Mouse (Mus musculus) liver, adult 2 months (tissue): Measurements from ENCODE around the gene Mgrn1. TPM values are rescaled to one million over a fixed set of nuclear protein-coding genes. Genes with fewer than 3 reads are reported as not detected.

ENCODE experiments used
- DNase-seq: peaks from one replicate; pipeline ENCODE4 v3.0.0-alpha.2; 2011; ENCODE audit warnings: low read depth, low spot score; ENCODE audit errors: extremely low read depth
- H3K27ac ChIP-seq: fragments of 200-500 bp; replicated peaks from 2 replicates; pipeline ENCODE4 v1.5.1; 2012; ENCODE audit warnings: low read depth, mild to moderate bottlenecking, control low read depth, inconsistent platforms, low read length; ENCODE audit not compliant: insufficient read depth
- H3K27me3 ChIP-seq: fragments of 200-500 bp; 2 replicates; pipeline ENCODE4 v1.6.1; 2012; ENCODE audit warnings: mild to moderate bottlenecking, moderate library complexity, low read length, inconsistent platforms; ENCODE audit not compliant: control insufficient read depth, insufficient read depth
- H3K36me3 ChIP-seq: fragments of 200-500 bp; 2 replicates; pipeline ENCODE4 v1.6.1; 2012; ENCODE audit warnings: low read length, inconsistent platforms; ENCODE audit not compliant: control insufficient read depth, insufficient read depth
- H3K4me1 ChIP-seq: fragments of 200-500 bp; 2 replicates; pipeline ENCODE4 v1.6.1; 2011; ENCODE audit warnings: low read length; ENCODE audit not compliant: control insufficient read depth, insufficient read depth
- H3K4me3 ChIP-seq: fragments of 200-500 bp; 2 replicates; pipeline ENCODE4 v1.5.1; 2011; ENCODE audit warnings: low read depth, mild to moderate bottlenecking, control low read depth, low read length, moderate library complexity; ENCODE audit not compliant: insufficient read depth
- H3K79me2 ChIP-seq: fragments of 200-500 bp; 2 replicates; pipeline ENCODE4 v1.6.1; 2012; ENCODE audit warnings: inconsistent platforms, mild to moderate bottlenecking, low read length, moderate library complexity; ENCODE audit not compliant: control insufficient read depth, insufficient read depth
- H3K9ac ChIP-seq: fragments of 200-500 bp; 2 replicates; pipeline ENCODE4 v1.6.1; 2012; ENCODE audit warnings: low read depth, mild to moderate bottlenecking, control low read depth, inconsistent platforms, low read length
- CTCF ChIP-seq: fragments of 200-500 bp; IDR thresholded peaks from 2 replicates; pipeline ENCODE4 v1.5.1; 2011; ENCODE audit warnings: low read depth, low read length, control low read depth
- POLR2A ChIP-seq: fragments of 200-500 bp; IDR thresholded peaks from 2 replicates; pipeline ENCODE4 v1.6.1; 2011; ENCODE audit warnings: low read length, control low read depth; ENCODE audit not compliant: insufficient read depth; ENCODE audit errors: extremely low read depth
- WGBS: fragments of 180-500 bp; shearing (Covaris S2); methylation state at CpG from one replicate; pipeline ENCODE4 v1.1.7; 2018; 5-methylcytosine and 5-hydroxymethylcytosine counted together
- polyA plus RNA-seq: library from polyadenylated mRNA; depleted of rRNA; stranded (reverse); fragments of >200 nt; gene quantifications from 2 replicates; pipeline ENCODE4 v1.2.3, GENCODE M21; 2012
- total RNA-seq: library from RNA; depleted of rRNA; stranded (reverse); fragments of >200 nt; gene quantifications from 2 replicates; pipeline ENCODE4 v1.2.3, GENCODE M21; 2014

Gene Mgrn1
- total and polyA plus RNA-seq, 2 experiments, result 28.2 to 71.0 TPM

DNA sequence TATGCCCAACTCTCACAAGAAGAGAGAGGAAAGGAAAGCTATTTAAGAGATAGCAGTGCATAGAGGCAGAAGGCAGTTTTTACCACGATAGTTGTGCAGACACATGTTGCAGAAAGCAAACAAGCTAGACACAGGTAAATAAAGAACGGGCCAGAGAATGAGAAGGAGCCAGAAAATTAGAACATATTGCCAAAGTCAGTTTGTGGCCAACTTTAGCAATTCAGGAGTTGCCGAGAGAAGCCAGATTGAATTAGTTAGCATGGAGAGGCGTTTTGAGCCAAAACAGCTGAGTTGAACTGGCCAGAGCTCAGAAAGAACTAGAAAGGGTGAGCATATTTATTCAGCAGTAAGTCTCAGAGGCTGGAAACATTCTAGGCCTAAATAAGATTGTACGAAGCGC lies 6.1 kb downstream of the Mgrn1 start:
- H3K27me3 ChIP-seq, result no peaks in the 10 kb centered on the region
- H3K36me3 ChIP-seq, result 0 out of 2 replicates have a peak, but pooled peaks cover 2% of the 10 kb centered on the region
- peak; percentile 99 for DNase-seq
- H3K9ac ChIP-seq, result no peak overlapping the region
- WGBS, result 18% methylated on average over 6 of the region's 6 CpGs
- H3K79me2 ChIP-seq, result peaks cover 39% of the 10 kb centered on the region; the same call in 1 of the 2 replicates
- H3K4me1 ChIP-seq, result peaks cover 47% of the 10 kb centered on the region
- no peak overlapping the region for H3K4me3 ChIP-seq
- TF ChIP-seq POLR2A (no peak), CTCF (no peak)
- H3K27ac ChIP-seq, result peak overlapping the region; percentile 24; the same call in 1 of the 2 replicates

DNA sequence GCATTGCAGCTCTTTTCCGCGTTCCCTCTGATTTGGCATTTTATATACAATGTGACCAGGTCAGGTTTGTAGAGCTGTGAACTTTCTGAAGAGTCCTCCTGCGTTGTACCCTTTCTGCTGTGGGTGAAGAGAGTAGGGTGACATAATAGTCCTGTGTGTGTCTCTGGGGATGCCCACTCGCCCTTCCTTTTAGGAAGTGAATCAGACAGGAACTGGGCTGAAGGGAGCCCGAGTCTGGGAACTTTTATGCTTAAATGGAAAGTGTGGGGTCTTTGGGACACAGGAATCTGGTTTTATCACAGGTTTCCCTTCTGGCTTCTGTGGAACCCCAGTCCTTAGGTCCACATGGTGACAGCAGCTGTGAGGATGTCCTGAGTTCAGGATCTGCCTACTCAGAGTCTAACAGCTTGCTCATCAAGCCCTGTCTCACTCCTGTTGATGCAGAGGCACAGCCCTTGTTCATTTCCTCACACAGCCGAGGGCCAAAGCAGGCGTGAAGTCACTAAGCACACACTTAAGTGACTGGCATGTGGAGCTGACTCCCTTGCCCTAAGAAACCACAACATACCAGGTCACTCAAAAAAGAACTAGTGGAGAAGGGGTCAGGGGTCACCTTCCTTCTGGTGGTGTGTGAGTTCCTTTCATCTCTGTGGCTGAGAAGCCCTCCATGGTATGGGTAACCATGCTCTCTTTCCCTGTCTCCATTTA lies 8.3 kb downstream of the Mgrn1 start:
- H3K36me3 ChIP-seq, result no peaks in the 10 kb centered on the region
- H3K4me1 ChIP-seq, result peaks cover 39% of the 10 kb centered on the region
- no peak overlapping the region for H3K9ac ChIP-seq
- TF ChIP-seq POLR2A (no peak), CTCF (no peak)
- peak overlapping the region; percentile 42 for H3K27ac ChIP-seq
- H3K4me3 ChIP-seq, result no peak overlapping the region
- peaks cover 40% of the 10 kb centered on the region; the same call in 1 of the 2 replicates for H3K79me2 ChIP-seq
- no peak for DNase-seq
- 65% methylated on average over 7 of the region's 7 CpGs for WGBS
- no peaks in the 10 kb centered on the region for H3K27me3 ChIP-seq

- DNase-seq, result peak; percentile 99
- H3K9ac ChIP-seq, result no peak overlapping the region; the same call in 1 of the 2 replicates
- peak overlapping the region; percentile 74 for H3K27ac ChIP-seq
- 19% methylated on average over 5 of the region's 5 CpGs for WGBS
- H3K4me1 ChIP-seq, result peaks cover 30% of the 10 kb centered on the region
- no peak for TF ChIP-seq POLR2A
- TF ChIP-seq CTCF, result no peak
- no peaks in the 10 kb centered on the region for H3K27me3 ChIP-seq
- H3K4me3 ChIP-seq, result no peak overlapping the region
- no peaks in the 10 kb centered on the region for H3K36me3 ChIP-seq
- H3K79me2 ChIP-seq, result peaks cover 31% of the 10 kb centered on the region; the same call in 1 of the 2 replicates
These were observed 10.4 kb downstream of the Mgrn1 start for GRCm38 (mm10) chr16:4896249-4897027.

DNA sequence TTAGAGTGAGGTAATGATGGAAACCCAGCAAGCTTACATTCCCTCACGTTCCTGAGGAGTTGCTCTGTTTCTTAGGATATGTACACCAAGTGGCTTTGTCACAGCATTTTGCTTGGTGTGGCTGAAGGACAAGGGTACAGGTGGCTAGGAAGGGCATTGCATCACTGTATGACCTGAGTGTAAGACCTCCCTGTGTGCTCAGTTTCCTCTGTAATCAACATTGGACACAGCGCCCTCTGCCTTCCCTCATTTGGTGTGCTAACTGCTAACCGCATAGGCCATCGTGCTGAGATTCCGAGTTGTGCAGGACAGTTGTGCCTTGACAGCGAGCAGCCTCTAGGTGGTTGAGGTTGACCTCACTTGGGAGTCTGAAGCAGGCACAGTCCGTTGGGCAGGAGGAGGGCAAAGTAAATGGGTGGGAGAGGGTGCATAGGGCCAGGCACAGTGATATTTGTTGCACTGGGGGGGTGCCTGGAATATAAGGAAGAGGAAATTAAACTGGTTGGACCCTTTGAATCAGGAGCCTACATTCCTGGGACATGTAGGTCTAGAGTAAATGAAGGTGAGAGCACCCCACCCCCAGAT lies 11.2 kb downstream of the Mgrn1 start:
- peak; percentile 77 for DNase-seq
- H3K79me2 ChIP-seq, result peaks cover 31% of the 10 kb centered on the region; the same call in 1 of the 2 replicates
- no peaks in the 10 kb centered on the region for H3K27me3 ChIP-seq
- H3K4me1 ChIP-seq, result peaks cover 28% of the 10 kb centered on the region
- no peak overlapping the region for H3K4me3 ChIP-seq
- TF ChIP-seq CTCF (peak; percentile 62), POLR2A (no peak)
- H3K9ac ChIP-seq, result peak overlapping the region; percentile 24
- peak overlapping the region; percentile 74 for H3K27ac ChIP-seq
- H3K36me3 ChIP-seq, result no peaks in the 10 kb centered on the region
- 15% methylated on average over 7 of the region's 7 CpGs for WGBS

DNA sequence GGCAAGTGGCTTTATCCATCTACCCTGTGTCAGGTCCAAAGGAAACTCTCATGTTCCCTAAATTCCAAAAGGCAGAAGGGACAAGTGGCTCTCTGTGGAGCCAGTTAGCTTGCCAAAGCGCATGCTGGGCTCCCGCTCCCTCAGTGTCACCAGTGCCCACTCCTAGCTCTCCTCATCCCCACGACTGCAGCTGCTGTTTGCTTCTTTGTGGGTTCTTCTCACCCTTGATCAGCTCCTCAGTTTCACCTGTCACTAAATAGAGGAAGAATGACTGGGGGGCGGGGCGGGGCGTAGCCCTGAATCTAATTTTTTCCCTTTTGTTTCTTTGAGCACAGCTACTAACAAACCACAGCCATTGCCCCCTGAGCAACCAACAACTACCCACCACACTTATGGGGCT lies 12.8 kb downstream of the Mgrn1 start:
- whole genome bisulfite sequencing, result 94% methylated on average over 6 of the region's 6 CpGs
- Histone ChIP-seq H3K27me3 (no peaks in the 10 kb centered on the region), H3K27ac (no peak overlapping the region), H3K79me2 (peaks cover 31% of the 10 kb centered on the region; the same call in 1 of the 2 replicates), H3K9ac (no peak overlapping the region), H3K4me1 (peaks cover 28% of the 10 kb centered on the region), H3K4me3 (no peak overlapping the region), H3K36me3 (no peaks in the 10 kb centered on the region)
- DNase-seq, result no peak
- TF ChIP-seq POLR2A (no peak), CTCF (no peak)
